Mouse (Mus musculus): ENCODE results near the gene Atp5l. TPM values are rescaled to one million over a fixed set of nuclear protein-coding genes. Genes with fewer than 3 reads are reported as not detected.

The Atp5l gene
- polyA plus RNA-seq, 1 experiment from 2014 or later: 532 TPM

- no peaks in the 10 kb centered on the region for H3K9me3 ChIP-seq
- no peak overlapping the region for H3K27ac ChIP-seq
- H3K4me1 ChIP-seq: peaks cover 4% of the 10 kb centered on the region
- no peak for DNase-seq (ENCODE audit: extremely low spot score, low spot score)
- 91% methylated on average over 7 of the region's 7 CpGs for WGBS
- no peak overlapping the region for H3K4me3 ChIP-seq
- no peaks in the 10 kb centered on the region for H3K36me3 ChIP-seq (replicated peaks)
- no peaks in the 10 kb centered on the region for H3K27me3 ChIP-seq (ENCODE audit: poor library complexity, severe bottlenecking)
Observed at GRCm38 (mm10) chr9:44888114-44888624, 32.4 kb downstream of the Atp5l start.

GRCm38 (mm10) chr9:44882981-44883569 lies 37.5 kb downstream of the Atp5l start:
- peak overlapping the region; percentile 96 for H3K4me3 ChIP-seq
- H3K27me3 ChIP-seq (ENCODE audit: poor library complexity, severe bottlenecking): no peaks in the 10 kb centered on the region
- H3K9me3 ChIP-seq: no peaks in the 10 kb centered on the region
- peak; percentile 21 for DNase-seq (ENCODE audit: extremely low spot score, low spot score)
- H3K4me1 ChIP-seq: peaks cover 37% of the 10 kb centered on the region
- under 1% methylated on average over 21 of the region's 21 CpGs for WGBS
- H3K36me3 ChIP-seq (replicated peaks): peaks cover 5% of the 10 kb centered on the region
- peak overlapping the region; percentile 98 for H3K27ac ChIP-seq

GRCm38 (mm10) chr9:44882436-44882980 lies 38.0 kb downstream of the Atp5l start:
- Histone ChIP-seq H3K36me3 (replicated peaks) (peaks cover 11% of the 10 kb centered on the region), H3K27me3 (ENCODE audit: poor library complexity, severe bottlenecking) (no peaks in the 10 kb centered on the region), H3K4me3 (peak overlapping the region; percentile 96), H3K9me3 (no peaks in the 10 kb centered on the region), H3K27ac (peak overlapping the region; percentile 98), H3K4me1 (peaks cover 43% of the 10 kb centered on the region)
- under 1% methylated on average over 27 of the region's 27 CpGs for WGBS
- DNase-seq (ENCODE audit: extremely low spot score, low spot score): peak; percentile 74

- Histone ChIP-seq H3K27ac (peak overlapping the region; percentile 98), H3K4me3 (peak overlapping the region; percentile 96), H3K27me3 (ENCODE audit: poor library complexity, severe bottlenecking) (no peaks in the 10 kb centered on the region), H3K4me1 (peaks cover 48% of the 10 kb centered on the region), H3K36me3 (replicated peaks) (peaks cover 16% of the 10 kb centered on the region), H3K9me3 (no peaks in the 10 kb centered on the region)
- 0% methylated on average over 29 of the region's 29 CpGs for WGBS
- peak; percentile 89 for DNase-seq (ENCODE audit: extremely low spot score, low spot score)
Observed at GRCm38 (mm10) chr9:44881941-44882435, 38.6 kb downstream of the Atp5l start.

- under 1% methylated on average over 57 of the region's 71 CpGs for WGBS
- H3K27me3 ChIP-seq (ENCODE audit: poor library complexity, severe bottlenecking): no peaks in the 10 kb centered on the region
- H3K4me3 ChIP-seq: peak within 1 kb of the TSS; percentile 96
- H3K27ac ChIP-seq: peak within 1 kb of the TSS; percentile 98
- peaks cover 55% of the 10 kb centered on the region for H3K4me1 ChIP-seq
- peak; percentile 96 for DNase-seq (ENCODE audit: extremely low spot score, low spot score)
- H3K9me3 ChIP-seq: no peaks in the 10 kb centered on the region
- H3K36me3 ChIP-seq (replicated peaks): peaks cover 20% of the 10 kb centered on the region
Observed at GRCm38 (mm10) chr9:44881221-44881871, 39.2 kb downstream of the Atp5l start, which contains the start of gene Kmt2a. Kmt2a (minus strand) TSS chr9:44881296.

GRCm38 (mm10) chr9:44880309-44881081 lies 40.0 kb downstream of the Atp5l start:
- Histone ChIP-seq H3K4me3 (peak overlapping the region; percentile 96), H3K36me3 (replicated peaks) (peaks cover 24% of the 10 kb centered on the region), H3K27me3 (ENCODE audit: poor library complexity, severe bottlenecking) (no peaks in the 10 kb centered on the region), H3K9me3 (no peaks in the 10 kb centered on the region), H3K27ac (peak overlapping the region; percentile 98), H3K4me1 (peaks cover 63% of the 10 kb centered on the region)
- WGBS: under 1% methylated on average over 41 of the region's 44 CpGs
- DNase-seq (ENCODE audit: extremely low spot score, low spot score): peak; percentile 30

GRCm38 (mm10) chr9:44879694-44880271 lies 40.8 kb downstream of the Atp5l start:
- WGBS: 2% methylated on average over 13 of the region's 13 CpGs
- Histone ChIP-seq H3K27me3 (ENCODE audit: poor library complexity, severe bottlenecking) (no peaks in the 10 kb centered on the region), H3K4me3 (peak overlapping the region; percentile 96), H3K4me1 (peaks cover 69% of the 10 kb centered on the region), H3K36me3 (replicated peaks) (peaks cover 27% of the 10 kb centered on the region), H3K27ac (peak overlapping the region; percentile 98), H3K9me3 (no peaks in the 10 kb centered on the region)
- DNase-seq (ENCODE audit: extremely low spot score, low spot score): peak; percentile 15

- no peak for DNase-seq (ENCODE audit: extremely low spot score, low spot score)
- 44% methylated on average over 9 of the region's 9 CpGs for WGBS
Observed at GRCm38 (mm10) chr9:44878776-44879500, 41.6 kb downstream of the Atp5l start.

GRCm38 (mm10) chr9:44877686-44878085 lies 42.9 kb downstream of the Atp5l start:
- DNase-seq (ENCODE audit: extremely low spot score, low spot score): no peak
- peaks cover 30% of the 10 kb centered on the region for H3K36me3 ChIP-seq (replicated peaks)
- H3K4me3 ChIP-seq: no peak overlapping the region
- 94% methylated on average over 7 of the region's 7 CpGs for WGBS
- H3K9me3 ChIP-seq: no peaks in the 10 kb centered on the region
- H3K27me3 ChIP-seq (ENCODE audit: poor library complexity, severe bottlenecking): no peaks in the 10 kb centered on the region
- no peak overlapping the region for H3K27ac ChIP-seq
- H3K4me1 ChIP-seq: peaks cover 79% of the 10 kb centered on the region

More at GRCm38 (mm10) chr9:44878776-44879500, 41.6 kb downstream of the Atp5l start:
- no peaks in the 10 kb centered on the region for H3K9me3 ChIP-seq
- H3K27ac ChIP-seq: peak overlapping the region; percentile 98
- H3K27me3 ChIP-seq (ENCODE audit: poor library complexity, severe bottlenecking): no peaks in the 10 kb centered on the region
- peak overlapping the region; percentile 96 for H3K4me3 ChIP-seq
- peaks cover 27% of the 10 kb centered on the region for H3K36me3 ChIP-seq (replicated peaks)
- peaks cover 76% of the 10 kb centered on the region for H3K4me1 ChIP-seq

GRCm38 (mm10) chr9:44875476-44875875 lies 45.1 kb downstream of the Atp5l start:
- Histone ChIP-seq H3K4me3 (peak overlapping the region; percentile 11; the same call in 1 of the 2 replicates), H3K36me3 (replicated peaks) (peaks cover 45% of the 10 kb centered on the region), H3K27ac (no peak overlapping the region), H3K4me1 (peaks cover 74% of the 10 kb centered on the region), H3K27me3 (ENCODE audit: poor library complexity, severe bottlenecking) (no peaks in the 10 kb centered on the region), H3K9me3 (no peaks in the 10 kb centered on the region)
- DNase-seq (ENCODE audit: extremely low spot score, low spot score): no peak
- 43% methylated on average over 7 of the region's 7 CpGs for WGBS

- Histone ChIP-seq H3K27me3 (ENCODE audit: poor library complexity, severe bottlenecking) (no peaks in the 10 kb centered on the region), H3K36me3 (replicated peaks) (peaks cover 56% of the 10 kb centered on the region), H3K9me3 (no peaks in the 10 kb centered on the region), H3K4me1 (peaks cover 61% of the 10 kb centered on the region), H3K4me3 (no peak overlapping the region), H3K27ac (no peak overlapping the region)
- DNase-seq (ENCODE audit: extremely low spot score, low spot score): no peak
Observed at GRCm38 (mm10) chr9:44874198-44874597, 46.3 kb downstream of the Atp5l start.

Data from forebrain, embryonic 10.5 days (tissue).